Mouse (Mus musculus) CH12.LX (cell line): ENCODE data around the gene Stard8.

ENCODE experiments used
- CHD2 ChIP-seq: IDR thresholded peaks from 2 replicates; pipeline ENCODE4 v1.6.1; 2011; ENCODE audit warnings: low read length, improper control_type of control experiment
- CTCF ChIP-seq, 2 experiments: IDR thresholded peaks in 1 of 2; conservative IDR thresholded peaks in 1 of 2; 2 replicates each; pipeline ENCODE4 v1.5.1; 2011 to 2012; ENCODE audit warnings: low read depth in 2 of 2, low read length in 2 of 2, improper control_type of control experiment in 1 of 2, inconsistent platforms in 1 of 2, mild to moderate bottlenecking in 1 of 2, moderate library complexity in 1 of 2
- EP300 ChIP-seq: IDR thresholded peaks from 2 replicates; pipeline ENCODE4 v1.6.1; 2011; ENCODE audit warnings: low read length, improper control_type of control experiment
- GABPA ChIP-seq: IDR thresholded peaks from 2 replicates; pipeline ENCODE4 v1.6.1; 2012; ENCODE audit warnings: low read depth, low read length, improper control_type of control experiment, inconsistent platforms; ENCODE audit not compliant: insufficient replicate concordance
- NRF1 ChIP-seq: IDR thresholded peaks from 2 replicates; pipeline ENCODE4 v1.6.1; 2014; ENCODE audit warnings: low read depth, mild to moderate bottlenecking, inconsistent platforms, low read length, improper control_type of control experiment, moderate library complexity
- TBP ChIP-seq: conservative IDR thresholded peaks from 2 replicates; pipeline ENCODE4 v1.6.1; 2011; ENCODE audit warnings: low read depth, low read length, improper control_type of control experiment
- UBTF ChIP-seq: IDR thresholded peaks from 2 replicates; pipeline ENCODE4 v1.6.1; 2012; ENCODE audit warnings: low read depth, mild to moderate bottlenecking, inconsistent platforms, low read length, improper control_type of control experiment, moderate library complexity

- TF ChIP-seq CTCF (conservative IDR thresholded peaks at IDR 0.05 in 1 of 2, IDR thresholded peaks at IDR 0.05 in 1 of 2; ENCODE audit: low read depth in 2 of 2, low read length in 2 of 2) = no peak
- no peak for TF ChIP-seq TBP
- no peak for TF ChIP-seq CHD2
- TF ChIP-seq EP300 = no peak
- no peak for TF ChIP-seq GABPA
- no peak for TF ChIP-seq NRF1
- no peak for TF ChIP-seq UBTF
Measured at GRCm38 (mm10) chrX:99010581-99010980, 7.5 kb downstream of the Stard8 start.
